Mouse (Mus musculus) 3134 (cell line): ENCODE results near the gene Cask.

ENCODE experiments used
- DNase-seq: peaks from one replicate; pipeline ENCODE4 v3.0.0-alpha.2; 2011; ENCODE audit warnings: low spot score; ENCODE audit not compliant: insufficient read length; ENCODE audit errors: extremely low read depth

Cask gene

GRCm38 (mm10) chrX:13475382-13475781, 375.8 kb downstream of the Cask start:
- DNase-seq: no peak

GRCm38 (mm10) chrX:13472751-13473225, 378.4 kb downstream of the Cask start:
- DNase-seq: no peak

DNA sequence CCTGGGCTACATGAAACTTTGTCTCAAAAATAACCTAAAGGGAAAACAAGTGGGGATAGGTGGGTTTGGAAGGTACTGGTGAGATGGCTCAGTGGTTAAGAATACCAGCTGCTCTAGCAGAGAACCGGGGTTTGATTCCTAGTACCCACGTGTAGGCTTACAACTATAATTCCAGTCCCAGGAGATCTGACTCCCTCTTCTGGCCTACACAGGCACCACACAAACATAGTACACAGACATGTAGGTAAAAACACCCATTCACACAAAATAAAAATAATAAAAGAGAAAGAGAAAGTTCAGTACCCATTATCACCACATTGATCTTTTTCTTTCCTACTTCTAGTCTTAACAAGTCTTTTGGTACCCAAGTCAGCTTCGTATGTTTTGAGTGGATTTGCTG, 379.2 kb downstream of the Cask start:
- DNase-seq: no peak

DNA sequence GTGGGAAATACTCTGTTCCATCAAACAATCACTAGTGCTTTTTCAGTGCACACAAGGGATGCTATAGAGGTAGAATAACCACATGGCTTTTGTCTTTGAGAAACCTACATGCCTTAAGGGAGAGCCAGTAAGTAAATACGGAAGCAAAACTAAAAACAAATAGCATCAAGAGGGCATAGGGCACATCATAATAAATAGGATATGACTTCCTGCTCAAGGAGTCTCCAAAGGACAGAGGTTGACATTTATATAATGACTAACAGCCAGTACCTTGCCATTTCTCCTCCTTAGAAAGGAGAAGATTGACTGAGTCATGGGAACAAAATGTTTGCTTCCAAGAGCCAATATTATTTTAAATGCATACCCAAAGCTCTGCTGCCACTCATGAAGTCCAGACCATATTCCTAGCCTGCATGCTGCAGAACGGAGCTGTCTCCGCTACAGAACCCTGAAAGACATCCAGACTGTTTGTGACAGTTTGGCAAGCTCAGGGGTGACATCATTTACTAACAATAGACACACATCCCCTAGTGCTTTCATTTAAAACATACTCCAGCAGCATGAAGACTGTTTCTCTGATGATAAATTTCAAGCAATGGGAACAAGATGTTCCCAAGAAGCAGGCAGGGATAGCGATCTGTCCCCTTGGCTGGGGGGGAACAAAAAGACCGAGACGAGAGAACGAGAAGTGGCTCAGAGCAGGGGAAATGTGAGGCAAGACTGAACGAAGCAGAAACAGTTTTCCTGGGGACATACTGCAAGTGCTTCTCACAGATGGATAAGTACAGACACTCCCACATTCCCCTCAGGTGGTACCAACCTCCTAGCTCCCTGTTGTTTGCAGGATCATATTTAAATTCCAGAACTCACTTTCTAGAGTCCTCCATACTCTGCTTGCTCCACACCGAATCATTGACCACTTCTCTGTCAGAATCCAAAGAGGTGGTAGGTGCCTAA, 381.7 kb downstream of the Cask start:
- peak; percentile 6 for DNase-seq

DNA sequence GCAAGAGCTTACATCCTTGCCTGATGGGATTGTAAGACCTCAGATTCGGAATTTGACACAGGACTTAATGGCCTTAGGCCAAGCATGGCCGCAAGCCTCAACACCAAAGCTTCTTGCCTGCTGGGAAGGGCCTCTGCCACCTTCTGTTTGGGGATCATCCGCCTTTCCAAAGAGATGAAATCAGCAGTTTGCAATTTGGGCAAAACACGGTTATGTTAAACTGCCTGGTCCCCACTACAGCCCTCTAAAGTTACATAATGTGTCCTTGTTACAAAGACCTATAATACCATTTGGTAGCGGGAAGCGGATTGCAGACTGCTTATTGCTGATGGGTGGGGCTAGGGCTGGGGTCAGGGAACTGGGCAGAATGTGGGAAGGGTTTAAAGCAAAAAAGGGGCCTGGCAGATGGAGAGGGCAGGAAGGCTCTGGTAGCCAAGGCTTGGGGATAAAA, 384.0 kb downstream of the Cask start:
- no peak for DNase-seq
